Mouse (Mus musculus) duodenum, adult 2 months (tissue): ENCODE data around the gene Ptgfr. TPM values are rescaled to one million over a fixed set of nuclear protein-coding genes. Genes with fewer than 3 reads are reported as not detected.

Source experiments
- polyA plus RNA-seq: library from polyadenylated mRNA; depleted of rRNA; stranded (reverse); fragments of >200 nt; gene quantifications from 2 replicates; pipeline ENCODE4 v1.2.3, GENCODE M21; 2012; ENCODE audit warnings: low replicate concordance; rRNA removed

The Ptgfr gene
- 0.04 and 0.07 TPM in 2 replicates for polyA plus RNA-seq

GRCm38 (mm10) chr3:151836871-151837680 lies at the start of gene Ptgfr:
Gene Ptgfr (minus strand): TSS chr3:151837630.

GRCm38 (mm10) chr3:151749737-151750136 lies 87.7 kb downstream of the Ptgfr start, which contains the start of gene Ifi44:
Gene Ifi44 (minus strand): TSS chr3:151749960.

Other genes with a start within 250 kb of the Ptgfr start
- gene Ifi44, start 87.7 kb downstream of the Ptgfr start, polyA plus RNA-seq = 0.21 and 1.5 TPM in 2 replicates
- not detected in 2 replicates for gene Ifi44l, start 74.7 kb downstream of the Ptgfr start, polyA plus RNA-seq